Mouse (Mus musculus) lung, postnatal 14 days (tissue): ENCODE measurements around the gene Inpp5f.

Experiments
- DNase-seq: peaks from one replicate; pipeline ENCODE4 v3.0.0; 2021

The Inpp5f gene

DNA sequence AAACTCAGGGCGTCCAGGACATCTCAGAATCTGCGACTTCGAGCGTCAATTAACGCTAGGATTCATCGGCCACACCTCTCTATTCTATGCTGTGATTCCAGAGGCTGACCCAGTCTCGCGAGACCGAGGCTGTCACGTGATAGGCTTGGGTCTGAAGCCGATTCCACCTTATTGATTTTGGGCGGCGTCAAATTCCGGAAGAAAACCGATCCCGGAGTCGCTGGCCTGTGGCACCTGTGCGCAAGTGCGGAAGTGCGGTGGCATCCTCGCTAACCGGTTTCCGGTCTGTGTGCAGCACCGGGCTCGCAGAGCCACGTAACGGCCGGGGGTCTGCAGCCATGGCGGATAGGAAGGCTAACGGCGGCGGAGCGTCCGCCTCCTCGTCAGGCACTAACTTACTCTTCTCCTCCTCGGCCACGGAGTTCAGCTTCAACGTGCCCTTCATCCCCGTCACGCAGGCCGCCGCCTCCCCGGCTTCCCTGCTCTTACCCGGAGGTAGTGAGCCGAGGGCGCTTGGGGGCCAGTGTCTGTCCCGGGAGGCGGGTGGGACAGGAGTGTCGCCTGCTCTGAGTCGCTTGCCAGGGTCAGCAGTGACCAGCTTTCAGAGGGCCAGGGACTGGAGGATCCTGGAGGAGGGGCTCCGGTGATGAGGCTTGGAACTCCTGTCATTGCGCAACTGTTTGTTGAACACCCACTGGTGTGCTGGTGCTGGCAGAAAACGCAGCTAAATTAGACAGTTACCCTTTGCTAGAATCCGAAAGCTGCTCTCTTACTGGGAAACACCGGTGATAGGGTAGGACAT, 133.8 kb downstream of the Inpp5f start, which contains the start of gene Sec23ip:
Sec23ip (plus strand) TSS at position 260 of the 802 bp plus-strand sequence.
- DNase-seq, result peak; percentile 98
